Mouse (Mus musculus): ENCODE measurements around the gene Cdc26.

DNA sequence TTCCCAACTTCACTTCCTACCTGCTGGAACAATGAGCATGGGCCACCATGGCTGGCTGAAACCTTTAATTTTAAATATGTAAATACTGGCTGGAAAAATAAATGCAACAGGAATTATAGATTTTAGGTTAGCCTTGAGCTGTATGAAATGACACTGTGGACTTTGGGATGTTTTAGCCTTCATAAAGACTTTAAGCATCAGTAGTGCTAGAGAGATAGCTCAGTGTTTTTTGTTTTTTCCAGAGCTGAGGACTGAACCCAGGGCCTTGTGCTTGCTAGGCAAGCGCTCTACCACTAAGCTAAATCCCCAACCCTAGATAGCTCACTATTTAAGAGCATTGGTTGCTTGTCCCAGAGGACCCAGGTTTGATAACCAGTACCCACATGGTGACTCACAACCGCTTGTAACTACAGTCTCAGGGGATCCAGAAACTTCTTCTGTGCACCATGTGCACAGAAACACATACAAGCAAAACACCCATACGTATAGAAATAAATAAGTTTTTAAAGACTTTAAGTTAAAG, 28.9 kb upstream of the Cdc26 start:
- TF ChIP-seq CEBPB (IDR thresholded peaks at IDR 0.05; ENCODE audit: low read depth) = no peak
- no peak for TF ChIP-seq CTCF (IDR thresholded peaks at IDR 0.05; ENCODE audit: control insufficient read depth, insufficient read depth, insufficient read length)
- TF ChIP-seq USF1 (IDR thresholded peaks at IDR 0.05; ENCODE audit: low read depth) = no peak
- TF ChIP-seq MAX (IDR thresholded peaks at IDR 0.05) = no peak
- no peak for TF ChIP-seq MYOG (IDR thresholded peaks at IDR 0.05; ENCODE audit: control insufficient read depth, extremely low read depth, insufficient read length)
- no peak for TF ChIP-seq FOSL1 (IDR thresholded peaks at IDR 0.05; ENCODE audit: insufficient read depth, low read length, poor library complexity, severe bottlenecking)
- TF ChIP-seq MYOD1 (IDR thresholded peaks at IDR 0.05; ENCODE audit: control insufficient read depth, insufficient read length, low read depth) = no peak

Data from C2C12 (cell line).